Mouse (Mus musculus): ENCODE measurements around the gene Pcsk2.

The Pcsk2 gene

DNA sequence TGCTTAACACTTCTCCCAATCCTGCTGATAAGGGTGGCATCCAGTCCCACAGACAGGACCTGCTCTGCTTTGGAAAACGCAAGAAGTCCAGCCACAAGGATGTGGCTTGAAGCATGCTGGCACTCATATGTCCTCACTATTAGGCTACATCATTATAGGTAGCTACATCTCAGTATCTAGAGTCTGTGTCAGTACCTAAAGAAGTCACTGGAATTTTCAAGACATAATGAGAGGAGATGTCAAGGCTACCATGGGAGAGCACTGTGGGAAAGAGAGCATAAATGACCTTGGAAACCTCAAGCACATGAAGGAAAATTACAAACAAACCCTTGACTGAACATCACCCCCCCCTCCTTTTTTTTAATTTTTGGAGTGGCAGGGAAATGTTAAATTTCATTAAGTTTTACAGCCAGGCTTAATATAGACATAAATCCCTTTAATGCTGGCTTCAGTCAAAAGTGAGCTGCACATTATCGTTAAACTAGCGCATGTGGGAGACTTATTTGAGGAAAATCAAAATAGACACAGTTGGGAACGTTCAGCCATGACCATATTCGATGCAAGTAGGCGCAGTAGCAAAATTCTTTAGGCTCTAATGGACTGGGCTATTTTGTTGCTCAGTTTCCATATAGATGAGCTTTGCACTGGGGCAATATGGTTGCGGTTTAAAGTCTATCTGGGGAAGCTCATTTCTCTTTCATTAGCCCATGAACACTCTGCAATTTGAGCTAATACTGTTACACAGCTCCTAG lies 193.7 kb downstream of the Pcsk2 start:
- DNase-seq = no peak

DNA sequence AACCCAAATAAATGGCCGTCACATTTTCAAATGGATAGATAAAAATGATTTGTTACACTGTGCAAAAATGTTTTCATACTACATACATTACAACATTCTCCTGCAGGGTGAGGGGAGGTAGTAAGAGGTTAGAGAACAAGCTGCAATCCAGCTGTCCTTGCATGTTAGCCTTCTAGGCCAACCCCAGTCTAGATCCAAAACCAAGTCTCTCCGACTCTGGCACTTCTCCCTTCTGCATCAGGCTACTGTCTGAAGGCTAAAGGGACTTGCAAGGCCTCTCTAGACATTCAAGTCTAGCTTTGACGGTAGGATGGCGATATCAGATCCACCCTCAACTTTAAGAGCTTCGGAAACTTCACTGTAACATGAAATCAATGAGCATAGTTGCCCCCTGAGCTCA lies 196.5 kb downstream of the Pcsk2 start:
- no peak for DNase-seq

DNA sequence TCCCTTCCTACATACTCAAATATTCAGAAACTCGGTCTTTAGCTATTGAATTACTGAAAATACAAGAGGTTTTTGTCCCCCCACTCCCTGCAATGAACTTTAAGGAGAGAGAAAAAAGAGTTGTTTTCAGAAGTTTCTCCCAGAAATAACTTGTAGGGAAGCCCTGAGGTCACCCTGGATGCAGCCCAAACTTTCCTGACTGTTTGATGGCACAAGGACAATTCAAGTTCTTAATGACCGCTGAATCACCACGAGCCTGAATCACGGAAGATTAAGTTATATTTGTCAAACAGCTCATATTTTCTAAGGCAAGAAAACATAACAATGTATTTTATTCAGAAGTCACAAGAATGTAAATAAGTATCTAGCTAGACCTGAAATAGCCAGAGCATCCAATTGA lies 197.1 kb downstream of the Pcsk2 start:
- DNase-seq = no peak

DNA sequence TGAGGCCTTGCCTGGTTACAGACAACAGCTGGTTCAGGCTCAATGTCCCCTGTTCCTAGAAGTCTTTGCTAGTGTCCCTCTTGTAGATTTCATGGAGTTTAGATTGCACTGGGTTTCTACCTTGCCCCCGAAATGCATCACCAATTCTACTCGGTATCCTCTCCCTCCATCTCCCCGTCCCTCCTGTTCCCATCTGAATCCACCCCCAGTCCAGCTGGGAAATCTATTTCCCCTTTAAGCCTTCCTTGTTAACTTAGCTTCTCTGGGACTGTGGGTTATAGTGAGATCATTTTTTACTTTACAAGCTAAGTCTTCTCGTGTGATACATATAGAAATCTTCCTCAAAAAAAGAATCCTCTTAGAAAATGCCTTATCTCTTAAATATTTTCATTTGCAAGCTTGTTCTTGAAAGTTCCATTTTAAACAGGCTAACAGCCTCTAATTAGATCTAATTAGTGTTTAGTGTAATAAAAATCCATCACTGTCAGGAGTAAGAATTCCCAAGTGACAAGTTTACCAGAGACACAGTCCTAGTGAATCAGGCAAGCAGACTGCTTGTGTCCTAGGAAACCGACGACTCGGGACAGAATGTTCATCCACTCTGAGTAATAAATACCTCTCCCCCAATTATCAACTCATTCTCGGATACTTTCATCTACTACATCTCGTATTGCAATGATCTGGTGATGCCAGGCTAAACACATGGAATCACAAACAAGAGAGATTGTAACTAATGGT lies 206.3 kb downstream of the Pcsk2 start:
- no peak for DNase-seq

DNA sequence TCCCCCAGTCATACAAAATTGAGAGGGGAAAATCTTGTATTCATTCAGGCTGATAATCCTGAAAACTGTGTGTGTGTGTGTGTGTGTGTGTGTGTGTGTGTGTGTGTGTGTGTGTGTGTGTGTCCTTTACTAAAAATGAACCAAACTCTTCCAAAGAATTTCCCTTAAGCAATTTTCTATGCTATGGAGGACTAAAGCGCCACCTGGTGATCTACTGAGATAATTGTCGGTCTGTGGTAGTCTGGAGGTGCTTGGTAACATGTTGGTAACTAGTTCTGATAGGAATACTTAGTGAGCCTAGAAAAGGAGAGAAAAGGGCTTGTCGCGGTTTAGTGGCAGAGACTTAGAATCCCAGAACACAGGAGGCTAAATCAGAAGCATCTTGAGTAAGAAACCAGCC lies 230.5 kb downstream of the Pcsk2 start:
- peak; percentile 42 for DNase-seq

GRCm38 (mm10) chr2:143780310-143780709 lies 234.4 kb downstream of the Pcsk2 start:
- DNase-seq = no peak

DNA sequence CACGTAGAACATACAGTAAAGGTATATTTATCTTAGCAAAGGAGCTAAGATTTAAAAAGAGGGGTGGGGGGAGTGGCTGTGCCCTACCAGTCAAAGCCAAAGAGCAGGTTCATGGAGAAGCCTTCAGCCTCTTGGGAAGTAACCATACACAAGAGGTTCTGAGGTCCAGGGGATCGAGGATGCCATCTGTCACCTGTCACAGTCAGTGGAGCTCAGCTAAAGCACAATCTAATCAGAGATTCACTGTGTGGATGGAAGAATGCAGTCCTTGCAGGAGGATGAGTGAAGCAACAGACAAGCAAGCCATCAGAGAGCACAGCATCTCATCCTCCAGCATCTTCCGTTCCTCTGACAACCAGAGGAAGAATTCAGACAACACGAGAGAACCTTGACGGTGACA lies 244.0 kb downstream of the Pcsk2 start:
- DNase-seq = peak; percentile 17

DNA sequence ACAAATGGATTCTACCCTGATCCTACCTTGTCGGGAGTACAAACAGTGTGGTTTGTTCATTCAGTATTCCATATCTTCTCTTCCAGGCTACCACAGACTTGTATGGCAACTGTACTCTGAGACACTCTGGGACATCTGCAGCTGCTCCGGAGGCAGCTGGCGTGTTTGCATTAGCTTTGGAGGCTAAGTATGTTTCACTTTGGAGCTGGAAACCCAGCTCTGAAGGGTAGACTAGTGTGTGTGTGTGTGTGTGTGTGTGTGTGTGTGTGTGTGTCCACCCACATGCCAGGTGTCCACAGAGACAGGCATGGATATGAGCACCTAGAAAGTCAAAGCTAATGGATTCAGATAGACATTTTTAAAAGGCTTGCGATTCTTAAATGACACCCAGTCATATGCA lies 249.9 kb downstream of the Pcsk2 start:
- no peak for DNase-seq

DNA sequence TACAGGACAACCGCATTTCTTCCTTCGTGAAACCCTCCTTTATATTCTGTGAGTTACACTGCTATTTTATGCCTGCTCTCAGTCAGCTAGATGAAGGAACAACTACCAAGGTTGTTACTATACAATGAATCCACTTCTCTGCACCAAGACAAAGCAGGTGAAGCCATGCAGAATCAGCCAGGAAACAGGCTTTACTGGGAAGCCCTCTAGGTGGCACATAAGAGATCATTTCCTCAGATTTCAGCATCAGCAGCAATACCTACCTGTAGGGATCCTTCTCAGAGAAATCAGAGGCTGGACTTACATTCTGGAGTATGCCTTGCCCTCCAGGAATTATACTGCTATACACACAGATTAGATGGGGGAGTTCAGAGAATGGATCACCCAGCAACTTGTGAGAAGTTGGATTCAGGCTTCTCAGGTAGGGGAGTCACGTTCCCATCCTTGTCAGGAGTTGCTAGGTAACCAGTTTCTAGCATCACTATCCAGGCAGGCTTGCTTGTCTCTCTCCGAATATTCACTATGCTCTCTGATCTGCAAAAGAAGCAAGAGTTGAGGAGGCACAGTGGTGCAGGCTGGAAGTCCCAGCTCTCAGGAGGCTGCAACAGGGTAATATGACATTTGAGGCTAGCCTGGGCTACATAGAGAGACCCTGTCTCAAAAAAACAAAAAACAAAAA lies 250.5 kb downstream of the Pcsk2 start:
- no peak for DNase-seq

GRCm38 (mm10) chr2:143801097-143801496 lies 255.1 kb downstream of the Pcsk2 start:
- no peak for DNase-seq

- no peak for DNase-seq
Observed at GRCm38 (mm10) chr2:143806140-143806923, 260.4 kb downstream of the Pcsk2 start.

- DNase-seq = no peak
Observed at GRCm38 (mm10) chr2:143806924-143807664, 261.1 kb downstream of the Pcsk2 start.

DNA sequence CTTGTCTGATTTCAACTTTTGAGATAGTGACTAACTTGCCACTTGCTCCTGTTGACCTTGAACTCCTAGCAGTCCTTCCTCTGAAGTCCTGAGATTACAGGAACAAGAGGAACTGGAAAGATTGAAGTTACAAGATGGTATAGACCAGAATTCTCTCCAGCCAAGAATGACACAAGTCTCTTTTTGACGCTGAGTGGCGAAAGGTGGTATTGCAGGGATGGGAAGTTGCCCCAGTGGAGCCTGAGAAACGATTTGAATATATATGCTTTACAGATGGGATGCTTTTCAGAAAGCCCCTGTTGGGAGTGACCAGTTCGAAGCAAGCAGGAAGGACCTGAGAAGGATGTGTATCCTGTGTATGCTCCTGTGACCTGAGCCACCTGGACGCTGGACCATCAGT lies 262.8 kb downstream of the Pcsk2 start:
- no peak for DNase-seq

DNA sequence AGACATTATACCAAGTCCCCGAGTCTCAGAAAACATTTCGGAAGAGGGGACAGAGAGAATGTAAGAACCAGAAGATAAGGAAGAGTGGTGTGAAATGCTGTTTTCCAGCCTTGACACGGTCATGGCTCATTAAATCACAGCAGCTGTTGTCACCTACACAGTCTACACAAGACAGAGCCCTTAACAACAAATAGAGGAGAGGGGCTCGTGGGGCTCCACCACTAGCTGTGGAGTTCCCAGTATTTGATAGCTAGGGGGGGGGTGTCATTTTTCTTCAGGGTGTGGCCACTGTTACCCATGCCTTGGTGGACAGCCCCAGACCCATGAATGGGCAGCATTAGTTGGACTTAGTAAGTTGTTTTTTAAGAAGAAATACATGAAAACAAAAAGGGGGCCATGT lies 266.3 kb downstream of the Pcsk2 start:
- no peak for DNase-seq

DNA sequence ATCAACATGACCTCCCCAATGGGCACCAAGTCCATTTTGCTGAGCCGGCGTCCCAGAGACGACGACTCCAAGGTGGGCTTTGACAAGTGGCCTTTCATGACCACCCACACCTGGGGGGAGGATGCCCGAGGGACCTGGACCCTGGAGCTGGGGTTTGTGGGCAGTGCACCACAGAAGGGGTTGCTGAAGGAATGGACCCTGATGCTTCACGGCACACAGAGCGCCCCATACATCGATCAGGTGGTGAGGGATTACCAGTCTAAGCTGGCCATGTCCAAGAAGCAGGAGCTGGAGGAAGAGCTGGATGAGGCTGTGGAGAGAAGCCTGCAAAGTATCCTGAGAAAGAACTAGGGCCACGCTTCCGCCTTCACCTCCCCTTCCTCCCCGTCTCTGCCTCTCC lies 267.5 kb downstream of the Pcsk2 start:
- DNase-seq = no peak

- DNase-seq = no peak
Observed at GRCm38 (mm10) chr2:143831645-143832044, 285.7 kb downstream of the Pcsk2 start.

- no peak for DNase-seq
Observed at GRCm38 (mm10) chr2:143832721-143833120, 286.8 kb downstream of the Pcsk2 start.

DNA sequence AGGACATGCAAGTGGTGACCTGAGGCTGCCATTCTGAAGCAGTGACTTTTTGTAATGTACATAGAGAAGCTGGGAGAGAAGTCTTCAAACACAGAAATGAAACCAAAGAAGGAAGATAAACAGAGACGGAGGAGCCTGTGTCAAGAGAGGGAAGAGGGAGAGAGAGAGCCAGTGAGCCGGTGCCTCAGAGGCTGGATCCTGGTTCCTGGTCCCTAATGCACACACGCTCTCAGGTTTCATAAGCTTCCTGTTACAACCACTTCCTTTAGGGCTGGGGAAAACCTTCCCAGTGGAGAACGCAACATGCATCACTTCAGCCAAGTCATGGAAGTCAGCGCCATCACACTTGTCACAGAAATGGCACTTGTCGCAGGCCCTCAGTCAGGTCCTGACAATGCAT lies 288.1 kb downstream of the Pcsk2 start:
- DNase-seq = no peak

- DNase-seq = no peak
Observed at GRCm38 (mm10) chr2:143835820-143836219, 289.9 kb downstream of the Pcsk2 start.

DNA sequence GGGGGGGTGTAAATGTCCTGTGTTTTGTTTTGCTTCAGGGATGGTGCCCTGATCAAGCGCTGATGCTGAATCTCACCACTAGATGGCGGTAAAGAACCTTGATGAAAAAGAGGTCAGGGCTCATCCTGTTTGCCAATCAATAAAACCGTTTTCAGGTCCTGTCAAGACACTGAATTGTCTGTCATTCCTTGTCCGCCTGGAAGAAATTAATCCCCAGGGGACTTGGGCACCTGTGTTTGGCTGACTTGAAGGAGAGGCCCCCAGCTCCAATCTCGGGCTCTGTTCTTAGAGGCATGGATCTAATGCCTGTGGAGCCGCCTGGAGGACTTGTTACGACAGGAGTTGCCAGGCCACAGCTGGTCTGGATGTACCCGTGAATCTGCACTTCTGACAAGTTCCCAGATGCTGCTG lies 291.3 kb downstream of the Pcsk2 start:
- DNase-seq = peak; percentile 60

DNA sequence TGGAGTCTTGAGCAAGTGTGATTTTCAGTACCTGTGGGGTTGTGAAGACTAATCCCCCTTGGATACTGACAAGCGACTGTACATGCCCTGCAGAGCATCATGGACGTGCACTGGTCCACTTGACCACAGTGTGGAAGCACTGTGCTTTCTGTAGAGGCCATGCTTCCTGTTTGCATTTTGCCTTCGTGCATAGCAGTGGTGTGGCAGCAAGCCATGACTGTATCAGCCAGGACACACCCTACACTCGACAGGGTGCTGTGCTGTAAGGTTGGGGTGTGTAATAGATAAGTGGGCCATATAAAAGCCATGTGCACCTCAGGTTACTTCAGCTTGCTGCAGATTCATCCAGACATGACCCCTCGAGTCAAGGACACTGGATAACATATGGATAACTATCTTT lies 292.7 kb downstream of the Pcsk2 start:
- DNase-seq = no peak

GRCm38 (mm10) chr2:143839458-143839857 lies 293.5 kb downstream of the Pcsk2 start:
- no peak for DNase-seq

Measured in cerebellum, adult 9-11 months (tissue).